Mouse (Mus musculus) left cerebral cortex, adult 11 months (tissue): ENCODE measurements at regions not wholly inside any gene's neighbourhood (a gene's known extent, or its start where the extent isn't known, plus 50 kb on each side); places are given as distances from the start of the nearest gene placed in this dataset.

Source experiments
- DNase-seq: peaks from one replicate; pipeline ENCODE4 v3.0.0; 2022; ENCODE audit warnings: low spot score

GRCm38 (mm10) chr15:27132761-27133160 is 237.4 kb upstream of the Fbxl7 start:
- no peak for DNase-seq

DNA sequence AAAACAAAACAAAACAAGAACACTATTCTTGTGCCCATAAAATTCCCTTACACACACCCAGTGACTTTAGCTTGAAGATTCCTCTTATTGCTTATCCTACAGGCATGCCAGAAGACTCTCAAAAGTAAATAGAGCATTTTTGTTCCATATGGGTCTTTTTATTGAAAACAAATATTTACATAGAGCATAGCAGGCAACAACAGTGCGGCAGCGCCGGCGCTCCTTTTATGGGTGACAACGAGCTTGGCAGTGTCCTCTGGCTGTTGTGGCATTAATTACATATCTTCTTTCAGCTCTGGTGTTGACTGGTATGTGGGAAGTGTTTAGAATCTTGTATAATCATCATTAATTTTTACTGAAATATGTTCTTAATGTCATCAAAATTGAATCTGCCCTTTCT is 242.2 kb upstream of the Fbxl7 start:
- DNase-seq = no peak

- no peak for DNase-seq
Observed at GRCm38 (mm10) chr15:27145860-27146259, 250.5 kb upstream of the Fbxl7 start.

DNA sequence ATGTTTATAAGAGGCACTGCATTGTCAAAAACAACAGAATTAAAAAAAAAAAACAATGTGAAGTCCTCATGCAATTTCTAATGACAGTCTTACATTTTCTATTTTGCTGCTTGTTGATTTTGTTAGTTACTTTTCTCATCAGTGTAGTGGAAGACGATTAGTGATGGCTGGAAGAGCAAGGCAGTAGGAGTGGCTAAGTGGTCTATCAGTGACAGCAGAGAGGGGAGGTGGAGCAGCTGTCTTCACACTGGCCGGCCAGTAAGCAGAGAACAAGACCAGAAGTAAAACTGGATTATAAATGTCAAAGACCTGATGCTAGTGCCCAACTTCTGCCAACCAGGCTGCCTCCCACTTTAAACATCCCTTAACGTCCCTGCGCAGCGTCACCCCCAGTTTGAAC is 265.6 kb upstream of the Fbxl7 start:
- no peak for DNase-seq

- DNase-seq = no peak
Observed at GRCm38 (mm10) chr15:27167484-27167883, 272.1 kb upstream of the Fbxl7 start.

DNA sequence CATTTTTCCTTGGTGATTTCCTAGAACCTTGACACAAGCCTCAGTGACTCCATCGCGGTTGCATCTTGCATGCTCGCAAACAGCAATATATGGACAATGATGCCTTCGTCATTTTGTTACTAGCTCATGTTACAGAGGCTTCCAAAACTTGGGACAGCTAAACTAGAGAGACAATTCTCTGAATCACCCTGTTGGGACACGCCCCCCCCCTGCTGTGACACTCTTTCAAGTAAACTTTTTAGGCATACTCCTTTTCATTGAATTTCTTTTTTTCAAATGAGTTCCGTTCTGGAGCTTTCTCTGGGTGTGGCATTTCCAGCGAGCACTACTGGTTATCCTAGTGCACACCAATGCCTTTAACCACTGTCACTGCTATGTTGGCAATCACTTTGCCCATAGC is 274.5 kb upstream of the Fbxl7 start:
- DNase-seq = no peak

- DNase-seq = no peak
Observed at GRCm38 (mm10) chr15:27173506-27173905, 278.1 kb upstream of the Fbxl7 start.

DNA sequence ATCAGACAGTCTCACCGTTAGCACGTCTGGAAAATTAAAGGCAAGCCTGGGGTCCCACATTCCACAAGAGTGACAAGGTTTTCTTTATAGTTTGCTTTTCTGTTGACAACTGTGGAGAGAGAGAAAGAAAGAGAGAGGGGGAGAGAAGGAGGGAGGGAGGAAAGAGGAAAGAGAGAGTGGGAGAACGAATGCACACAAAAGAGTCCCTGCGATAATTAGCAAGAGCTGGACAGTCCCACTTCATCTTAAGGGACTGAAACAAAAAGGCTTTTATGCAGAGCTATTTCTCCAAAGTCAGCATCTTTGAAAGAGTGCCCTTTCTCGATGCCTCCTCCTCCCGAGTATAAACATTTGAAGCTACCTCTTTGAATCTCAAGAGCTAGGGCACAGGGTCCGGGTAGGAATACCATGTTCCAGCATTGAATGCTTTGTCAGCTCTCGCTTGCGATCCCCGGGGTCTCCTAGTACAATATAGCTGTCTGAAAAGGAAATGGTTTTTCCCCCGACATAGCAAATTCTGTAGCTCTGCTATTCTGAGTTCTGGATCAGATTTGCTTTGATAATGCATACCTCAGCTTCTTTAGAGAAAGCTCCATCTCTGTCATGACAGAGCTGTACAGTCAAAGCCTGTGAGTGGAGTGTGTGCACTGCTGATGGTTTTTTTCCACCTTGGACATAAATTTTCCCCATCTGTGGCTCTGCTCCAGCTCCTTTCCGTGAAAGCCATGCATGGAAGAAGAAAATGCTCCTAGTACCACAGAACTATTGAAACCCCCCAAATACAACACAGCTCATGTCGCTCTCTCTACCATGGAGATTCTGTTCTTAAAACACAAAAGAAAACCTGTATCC is 282.9 kb upstream of the Fbxl7 start:
- no peak for DNase-seq

DNA sequence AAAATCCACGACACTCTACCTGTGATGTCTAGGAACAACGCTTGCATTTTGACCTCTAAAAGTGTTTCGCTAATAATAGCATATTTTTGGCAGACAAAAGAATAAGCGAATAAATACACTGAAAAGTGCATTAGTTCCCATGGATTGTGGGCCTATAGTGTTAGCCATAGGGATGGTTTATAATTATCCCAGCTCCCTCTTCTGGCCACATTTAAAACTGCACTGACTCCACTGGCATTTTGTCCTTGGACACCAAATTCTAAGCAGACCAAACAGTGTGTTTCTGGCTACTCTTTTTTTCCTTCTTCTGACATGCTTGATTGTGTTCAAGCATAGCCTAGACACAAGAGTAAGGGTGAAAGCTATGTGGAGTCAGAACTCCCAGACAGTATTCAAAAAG is 276.8 kb upstream of the Ank start:
- DNase-seq = peak; percentile 39

DNA sequence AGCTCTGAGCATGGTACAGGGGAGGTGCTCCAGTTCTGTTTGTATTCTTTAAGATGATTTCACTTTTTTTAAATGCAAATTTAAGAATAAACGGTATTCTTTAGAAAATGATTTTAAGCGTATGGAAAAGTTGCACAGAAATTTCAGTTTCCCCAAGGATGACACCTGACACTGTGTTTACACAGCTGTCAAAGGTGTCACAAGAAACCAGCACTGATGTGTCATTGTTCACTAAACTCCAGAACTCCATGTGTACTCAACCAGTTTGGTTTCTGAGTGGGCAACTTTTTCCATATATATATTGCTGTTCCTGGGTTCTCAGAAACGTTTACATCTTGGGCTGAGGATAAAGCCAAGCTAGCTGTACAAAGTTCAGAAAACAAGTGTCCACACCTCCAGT is 265.0 kb upstream of the Ank start:
- no peak for DNase-seq

DNA sequence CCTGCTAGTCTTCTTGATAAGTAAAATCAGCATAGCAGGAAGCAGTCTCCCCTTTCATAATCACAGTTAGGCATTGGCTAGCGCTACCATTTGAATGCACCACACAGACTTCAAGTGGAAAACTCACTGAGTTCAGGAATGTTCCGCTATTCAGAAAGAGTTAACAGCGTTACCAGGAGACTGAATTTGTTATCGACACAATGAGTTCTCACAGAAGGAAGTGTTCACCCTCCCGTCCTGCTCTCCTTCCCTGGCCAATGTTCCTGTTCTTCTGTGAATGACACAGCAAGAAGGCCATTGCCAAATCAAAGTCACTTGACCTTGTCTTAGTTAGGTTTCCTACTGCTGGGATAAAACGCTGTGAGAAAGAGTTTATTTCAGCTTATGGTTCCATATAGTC is 261.6 kb upstream of the Ank start:
- no peak for DNase-seq

DNA sequence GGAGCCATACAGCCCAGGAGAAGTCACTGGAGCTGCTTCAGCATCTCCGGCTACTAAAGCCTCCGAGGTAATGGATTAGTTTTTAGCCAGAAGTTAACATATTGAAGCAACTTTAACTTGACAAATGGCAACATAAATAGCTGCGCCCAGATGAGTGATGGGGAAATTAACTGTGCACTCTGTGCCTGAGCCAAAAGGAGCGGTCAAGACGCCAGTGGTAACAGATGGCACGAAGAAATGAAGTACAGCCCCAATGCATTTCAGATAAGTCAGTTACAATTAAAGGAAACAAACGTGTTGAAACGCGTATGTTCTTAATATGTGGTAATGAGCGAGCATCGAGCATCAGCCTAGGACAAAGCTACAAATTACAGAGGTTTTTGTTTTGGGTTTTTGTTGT is 259.0 kb upstream of the Ank start:
- no peak for DNase-seq

GRCm38 (mm10) chr15:27216387-27216786 is 250.1 kb upstream of the Ank start:
- DNase-seq = no peak

GRCm38 (mm10) chr15:27219126-27219738 is 247.2 kb upstream of the Ank start:
- DNase-seq = no peak

DNA sequence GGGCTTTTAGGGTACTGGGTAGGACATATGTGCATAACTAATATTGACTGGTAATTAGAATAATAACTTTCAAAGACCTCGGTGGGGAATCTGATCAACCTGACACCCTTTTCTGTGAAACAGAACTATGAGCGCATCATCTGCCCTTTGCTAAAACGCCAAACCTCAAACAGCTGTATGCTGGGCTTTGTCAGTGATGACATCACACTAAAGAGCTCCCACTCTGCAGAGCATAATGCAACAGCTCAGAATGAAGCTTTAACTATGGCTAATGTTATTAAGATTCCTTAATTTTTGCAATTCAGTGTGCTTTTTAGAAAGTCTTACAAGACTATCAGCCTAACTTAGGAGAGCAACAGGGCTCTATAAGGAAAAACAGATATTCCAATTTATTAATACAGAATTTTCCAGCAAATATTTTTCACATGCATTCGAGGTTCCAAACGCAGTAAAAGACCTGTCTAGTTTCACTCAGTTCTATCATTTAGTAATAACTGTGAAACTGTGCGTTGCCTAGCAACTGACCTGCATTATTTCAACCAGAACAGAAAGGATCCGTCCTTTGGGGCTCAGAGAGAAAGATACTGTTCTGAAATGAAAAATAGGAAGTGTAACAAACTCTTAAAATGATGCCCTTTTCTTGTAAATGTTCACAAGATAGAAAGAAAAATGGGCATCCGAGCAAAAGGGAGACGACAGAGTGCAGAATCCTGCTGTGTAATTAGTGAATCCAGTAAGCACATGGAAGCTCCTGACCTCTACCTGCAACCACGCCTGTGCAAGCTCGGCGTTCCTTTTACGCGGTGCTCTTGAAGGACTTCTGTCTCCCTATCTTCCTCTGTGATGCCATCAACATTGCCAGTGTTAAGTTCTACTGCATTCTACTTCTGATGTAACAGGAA is 242.6 kb upstream of the Ank start:
- DNase-seq = no peak

- no peak for DNase-seq
Observed at GRCm38 (mm10) chr15:27224512-27224850, 242.0 kb upstream of the Ank start.

DNA sequence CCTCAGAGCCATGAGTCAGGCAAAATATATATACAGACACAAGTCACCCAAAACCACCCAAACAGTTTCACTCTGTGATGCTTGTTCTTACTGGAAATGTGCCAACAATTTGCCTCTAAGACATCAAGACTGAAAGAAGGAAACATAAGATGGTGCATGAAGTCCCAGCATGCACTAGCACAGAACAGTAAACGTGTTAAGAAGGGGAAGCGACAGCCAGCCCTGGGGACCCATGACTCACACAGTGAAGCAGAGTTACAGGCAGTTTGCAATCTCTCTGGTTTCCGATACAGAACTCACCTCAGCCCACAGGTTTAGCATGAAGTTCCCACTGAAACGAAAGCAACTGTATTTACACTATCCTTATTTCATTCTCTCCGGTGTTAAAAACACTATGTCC is 233.7 kb upstream of the Ank start:
- no peak for DNase-seq

GRCm38 (mm10) chr15:27234770-27235169 is 231.7 kb upstream of the Ank start:
- DNase-seq = peak; percentile 41

DNA sequence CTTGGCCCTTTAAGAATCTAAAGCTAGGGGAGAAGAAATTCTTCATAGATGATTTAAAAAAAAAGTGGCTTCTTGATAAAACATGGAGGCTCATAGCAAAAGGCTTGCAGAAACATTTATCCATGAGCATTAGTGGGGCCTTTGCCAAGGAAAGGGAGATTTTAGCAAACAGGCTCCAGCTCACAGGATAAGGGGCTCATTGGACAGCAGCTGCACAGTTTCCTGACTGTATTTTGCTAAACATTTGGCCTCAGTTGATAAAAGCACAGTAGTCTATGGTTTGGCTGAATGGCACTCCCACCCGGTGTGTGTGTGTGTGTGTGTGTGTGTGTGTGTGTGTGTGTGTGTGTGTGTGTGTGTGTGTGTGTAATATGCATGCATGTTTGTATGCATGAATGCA is 228.2 kb upstream of the Ank start:
- DNase-seq = no peak

GRCm38 (mm10) chr15:27246302-27246701 is 220.2 kb upstream of the Ank start:
- DNase-seq = no peak

DNA sequence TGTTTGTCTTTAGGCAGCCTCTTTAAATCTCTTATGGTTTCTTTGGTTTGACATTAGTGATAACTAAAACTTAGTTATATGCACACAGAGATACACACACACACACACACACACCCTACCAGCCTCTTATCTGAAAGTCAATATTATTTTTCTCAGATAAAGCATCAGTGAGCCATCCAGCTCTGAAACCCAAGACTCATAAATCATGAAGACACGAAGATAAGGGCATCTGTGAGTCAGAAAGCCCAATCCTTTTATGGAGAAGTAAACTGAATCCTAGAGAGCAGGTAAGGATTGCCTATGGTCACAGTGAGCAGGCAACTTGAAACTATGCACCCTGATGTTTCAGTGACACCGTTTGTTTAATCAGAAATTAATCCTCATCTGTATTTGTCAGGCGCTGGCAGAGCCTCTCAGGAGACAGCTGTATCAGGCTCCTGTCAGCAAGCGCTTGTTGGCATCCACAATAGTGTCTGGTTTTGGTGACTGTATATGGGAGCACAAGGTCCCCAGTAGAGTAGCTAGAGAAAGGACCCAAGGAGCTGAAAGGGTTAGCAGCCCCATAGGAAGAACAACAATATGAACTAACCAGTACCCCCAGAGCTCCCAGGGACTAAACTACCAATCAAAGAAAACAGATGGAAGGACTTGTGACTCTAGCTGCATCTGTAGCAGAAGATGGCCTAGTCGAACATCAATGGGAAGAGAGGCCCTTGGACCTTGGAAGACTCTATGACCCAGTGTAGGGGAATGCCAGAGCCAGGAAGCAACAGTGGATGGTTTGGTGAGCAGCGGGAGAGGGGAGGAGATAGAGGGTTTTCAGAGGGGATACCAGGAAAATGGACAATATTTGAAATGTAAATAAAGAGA is 207.3 kb upstream of the Ank start:
- no peak for DNase-seq

- DNase-seq = no peak
Observed at GRCm38 (mm10) chr15:27259854-27260191, 206.7 kb upstream of the Ank start.
